Mouse (Mus musculus): Measurements from ENCODE around the gene Lin54. TPM values are rescaled to one million over a fixed set of nuclear protein-coding genes. Genes with fewer than 3 reads are reported as not detected.
A peak's percentile ranks its signal among the peaks of the same experiment; 100 is the strongest.

Lin54 gene
- total RNA-seq, 2 experiments from 2014 or later, result 8.4 to 12.8 TPM

GRCm38 (mm10) chr5:100498436-100499180, 1.8 kb downstream of the Lin54 start:
- peak; percentile 80 to 82 for DNase-seq
- intact Hi-C loops (cut with DNase I), result loop anchor here (5.0 to 10.0 kb wide), 4 partner anchors 39 to 454 kb away; partner anchors contain the start of gene Sec31a

- intact Hi-C loops (cut with DNase I), result loop anchor here (10.0 kb wide), 1 partner anchor 447 kb away; no protein-coding TSS in a partner anchor
Observed at GRCm38 (mm10) chr5:100491704-100492103, 8.7 kb downstream of the Lin54 start.

GRCm38 (mm10) chr5:100489340-100489739, 11.1 kb downstream of the Lin54 start:
- intact Hi-C loops (cut with DNase I), result no loop called here
- no peak for DNase-seq

More at GRCm38 (mm10) chr5:100491704-100492103, 8.7 kb downstream of the Lin54 start:
- DNase-seq, result no peak

- intact Hi-C loops (cut with DNase I), result no loop called here
- DNase-seq, result no peak
Observed at GRCm38 (mm10) chr5:100488231-100488630, 12.2 kb downstream of the Lin54 start.

- no peak for DNase-seq
- intact Hi-C loops (cut with DNase I), result no loop called here
Observed at GRCm38 (mm10) chr5:100487120-100487519, 13.3 kb downstream of the Lin54 start.

- intact Hi-C loops (cut with DNase I), result no loop called here
- DNase-seq, result no peak
Observed at GRCm38 (mm10) chr5:100483569-100483968, 16.9 kb downstream of the Lin54 start.

- intact Hi-C loops (cut with DNase I), result no loop called here
- no peak for DNase-seq
Observed at GRCm38 (mm10) chr5:100477604-100478003, 22.8 kb downstream of the Lin54 start.

- intact Hi-C loops (cut with DNase I), result no loop called here
- no peak for DNase-seq
Observed at GRCm38 (mm10) chr5:100476328-100476727, 24.1 kb downstream of the Lin54 start.

GRCm38 (mm10) chr5:100467336-100467735, 33.1 kb downstream of the Lin54 start:
- intact Hi-C loops (cut with DNase I), result no loop called here
- no peak for DNase-seq

- DNase-seq, result no peak
- intact Hi-C loops (cut with DNase I), result no loop called here
Observed at GRCm38 (mm10) chr5:100466624-100467023, 33.8 kb downstream of the Lin54 start.

- DNase-seq, result no peak
- intact Hi-C loops (cut with DNase I), result no loop called here
Observed at GRCm38 (mm10) chr5:100462374-100462773, 38.1 kb downstream of the Lin54 start.

GRCm38 (mm10) chr5:100461526-100461925, 38.9 kb downstream of the Lin54 start:
- DNase-seq, result no peak
- intact Hi-C loops (cut with DNase I), result no loop called here

GRCm38 (mm10) chr5:100459468-100459867, 41.0 kb downstream of the Lin54 start:
- DNase-seq, result no peak
- intact Hi-C loops (cut with DNase I), result no loop called here

- intact Hi-C loops (cut with DNase I), result no loop called here
- no peak for DNase-seq
Observed at GRCm38 (mm10) chr5:100451871-100452270, 48.6 kb downstream of the Lin54 start.

GRCm38 (mm10) chr5:100438796-100439195, 61.6 kb downstream of the Lin54 start:
- intact Hi-C loops (cut with DNase I), result no loop called here
- no peak for DNase-seq

- intact Hi-C loops (cut with DNase I), result no loop called here
- DNase-seq, result no peak
Observed at GRCm38 (mm10) chr5:100437917-100438316, 62.5 kb downstream of the Lin54 start.

GRCm38 (mm10) chr5:100437086-100437485, 63.4 kb downstream of the Lin54 start:
- DNase-seq, result no peak
- intact Hi-C loops (cut with DNase I), result no loop called here

GRCm38 (mm10) chr5:100430966-100431365, 69.5 kb downstream of the Lin54 start:
- intact Hi-C loops (cut with DNase I), result loop anchor here (5.0 kb wide), 1 partner anchor 66 kb away; no protein-coding TSS in a partner anchor

GRCm38 (mm10) chr5:100430076-100430390, 70.4 kb downstream of the Lin54 start:
- intact Hi-C loops (cut with DNase I), result loop anchor here (5.0 kb wide), 1 partner anchor 67 kb away; no protein-coding TSS in a partner anchor

More at GRCm38 (mm10) chr5:100430966-100431365, 69.5 kb downstream of the Lin54 start:
- no peak for DNase-seq

GRCm38 (mm10) chr5:100429344-100430075, 70.9 kb downstream of the Lin54 start:
- peak; percentile 90 to 94 for DNase-seq

More at GRCm38 (mm10) chr5:100430076-100430390, 70.4 kb downstream of the Lin54 start:
- no peak for DNase-seq

GRCm38 (mm10) chr5:100428734-100429343, 71.6 kb downstream of the Lin54 start:
- intact Hi-C loops (cut with DNase I), result loop anchor here (1.0 to 10.0 kb wide), 3 partner anchors 13 to 246 kb away; partner anchors contain the start of genes Cops4, Coq2 and Sec31a
- DNase-seq, result no peak

More at GRCm38 (mm10) chr5:100429344-100430075, 70.9 kb downstream of the Lin54 start:
- intact Hi-C loops (cut with DNase I), result loop anchor here (1.0 to 10.0 kb wide), 4 partner anchors 13 to 245 kb away; partner anchors contain the start of genes Cops4, Coq2 and Sec31a

All from heart, postnatal 14 days (tissue).